Mouse (Mus musculus) R1 (cell line): ENCODE measurements around the gene Cib2.

ENCODE experiments used
- DNase-seq: peaks from one replicate; pipeline ENCODE4 v3.0.0-alpha.2; 2018; ENCODE audit warnings: low read depth, low spot score

The Cib2 gene

DNA sequence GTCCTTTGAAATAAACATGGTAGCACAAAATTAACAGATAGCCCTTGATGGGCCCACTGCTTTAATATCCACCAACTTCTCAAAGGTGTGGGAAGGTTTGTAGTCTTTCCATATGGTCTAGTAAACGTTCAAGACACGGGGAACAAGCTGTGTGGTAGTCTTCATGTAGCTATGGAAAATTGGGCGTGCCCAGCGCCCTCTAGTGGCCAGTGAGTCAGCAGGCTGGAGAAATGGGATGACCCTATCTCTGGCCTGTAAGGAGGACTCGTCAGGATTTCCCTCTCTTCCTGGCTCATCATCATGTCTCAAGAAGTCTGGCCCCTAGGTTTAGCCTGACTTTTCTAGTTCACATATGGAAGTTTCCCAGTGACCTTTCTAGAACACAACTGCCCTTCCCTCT lies 12.5 kb downstream of the Cib2 start:
- DNase-seq: peak; percentile 51

- DNase-seq: no peak
Observed at GRCm38 (mm10) chr9:54544954-54545315, 15.1 kb downstream of the Cib2 start.

DNA sequence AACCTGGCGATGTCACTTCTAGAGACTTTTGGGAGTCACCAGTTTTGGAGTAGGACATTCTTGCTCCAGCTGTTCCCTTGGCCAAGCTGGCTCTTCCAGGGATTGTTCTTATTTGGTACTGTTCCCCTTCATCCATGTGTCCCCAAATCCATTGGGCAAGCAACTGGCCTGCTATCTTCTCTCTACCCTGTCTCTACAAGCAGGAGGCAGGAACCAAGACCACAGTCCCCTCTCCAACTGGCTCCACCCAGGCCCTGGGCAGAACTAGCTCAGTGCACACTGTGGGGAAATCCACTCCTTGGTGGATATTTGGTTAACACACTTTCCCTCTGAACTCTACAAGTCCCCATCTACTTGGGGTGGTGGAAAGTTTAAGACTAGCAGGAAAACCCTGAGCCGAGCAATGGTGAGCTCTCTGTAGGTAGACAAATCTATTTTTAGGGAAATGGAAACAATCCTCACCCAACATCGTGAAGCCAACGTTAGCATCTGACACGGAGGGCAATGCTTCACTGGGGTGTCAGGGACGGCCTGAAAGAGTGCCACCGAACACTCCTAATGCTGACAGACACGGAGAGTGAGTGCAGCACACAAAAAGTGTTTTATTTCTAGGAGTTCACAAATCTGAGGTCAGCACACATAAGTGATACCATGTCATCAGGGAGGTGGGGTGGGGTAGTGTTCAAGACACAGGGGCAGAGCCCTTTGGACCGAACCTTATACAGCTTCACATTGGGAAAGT lies 15.6 kb downstream of the Cib2 start:
- no peak for DNase-seq

GRCm38 (mm10) chr9:54540801-54541200 lies 19.2 kb downstream of the Cib2 start:
- DNase-seq: no peak

DNA sequence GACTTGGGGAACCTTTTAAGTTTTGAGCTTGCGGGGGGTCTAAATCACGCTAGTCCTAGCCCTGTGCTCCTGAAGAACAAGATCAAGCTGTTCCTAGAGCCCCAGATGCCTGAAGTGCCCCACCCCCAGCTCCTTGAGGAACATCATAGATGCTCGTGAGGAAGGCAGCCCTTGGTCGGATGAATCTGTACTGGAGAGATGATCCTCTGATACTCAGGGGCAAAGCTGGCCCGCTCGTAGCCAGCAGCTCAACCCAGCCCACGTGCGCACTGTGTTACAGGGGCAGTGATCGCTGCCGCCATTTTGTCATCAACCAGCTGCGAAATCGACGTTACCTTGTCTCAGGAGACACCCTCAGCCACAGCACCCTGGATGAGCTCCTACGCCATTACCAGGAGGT lies 21.3 kb downstream of the Cib2 start, which contains the start of gene Sh2d7:
Gene Sh2d7 (plus strand): TSS at position 301 of the 400 bp plus-strand sequence.
- no peak for DNase-seq

- DNase-seq: no peak
Observed at GRCm38 (mm10) chr9:54538244-54538643, 21.8 kb downstream of the Cib2 start.

DNA sequence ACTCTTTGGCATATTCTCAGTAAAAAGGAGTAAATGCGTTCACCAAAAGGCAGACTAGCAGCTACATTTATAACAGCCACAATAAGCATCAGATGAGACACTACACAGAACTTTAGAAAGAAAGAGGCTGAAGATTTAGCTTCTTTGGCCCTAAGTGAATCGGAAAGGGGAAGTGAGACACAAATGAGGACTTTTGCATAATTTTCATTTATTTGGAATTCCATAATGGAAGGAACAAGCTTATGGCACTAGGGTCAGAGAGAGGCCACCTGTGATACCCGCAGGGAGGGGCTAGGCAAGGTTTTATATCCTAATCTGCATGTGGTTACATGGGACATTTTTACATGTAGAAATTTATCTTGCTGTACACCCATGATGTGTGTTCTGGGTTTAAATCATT lies 22.5 kb downstream of the Cib2 start:
- DNase-seq: no peak

- DNase-seq: no peak
Observed at GRCm38 (mm10) chr9:54537030-54537429, 23.0 kb downstream of the Cib2 start.

- DNase-seq: no peak
Observed at GRCm38 (mm10) chr9:54536236-54536635, 23.8 kb downstream of the Cib2 start.

- DNase-seq: no peak
Observed at GRCm38 (mm10) chr9:54533975-54534374, 26.0 kb downstream of the Cib2 start.

- no peak for DNase-seq
Observed at GRCm38 (mm10) chr9:54532926-54533325, 27.1 kb downstream of the Cib2 start.

DNA sequence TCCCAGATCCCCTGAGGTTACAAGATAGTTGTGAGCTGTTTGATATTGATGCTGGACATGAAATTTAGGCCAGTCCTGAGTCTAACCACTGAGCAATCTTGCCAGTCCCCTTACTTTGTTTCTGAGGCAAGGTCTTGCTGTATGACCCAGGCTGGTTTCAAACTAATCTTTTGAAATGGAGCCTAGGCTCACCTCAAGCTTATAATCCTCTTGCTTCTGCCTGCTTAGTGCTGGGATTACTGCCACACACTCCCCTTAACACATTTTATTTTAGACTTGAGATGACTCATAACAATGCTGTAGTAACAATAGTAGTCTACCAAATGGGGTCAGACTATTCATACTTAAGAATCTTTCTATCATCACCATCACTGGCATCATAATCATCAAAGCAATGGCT lies 28.6 kb downstream of the Cib2 start:
- DNase-seq: no peak

DNA sequence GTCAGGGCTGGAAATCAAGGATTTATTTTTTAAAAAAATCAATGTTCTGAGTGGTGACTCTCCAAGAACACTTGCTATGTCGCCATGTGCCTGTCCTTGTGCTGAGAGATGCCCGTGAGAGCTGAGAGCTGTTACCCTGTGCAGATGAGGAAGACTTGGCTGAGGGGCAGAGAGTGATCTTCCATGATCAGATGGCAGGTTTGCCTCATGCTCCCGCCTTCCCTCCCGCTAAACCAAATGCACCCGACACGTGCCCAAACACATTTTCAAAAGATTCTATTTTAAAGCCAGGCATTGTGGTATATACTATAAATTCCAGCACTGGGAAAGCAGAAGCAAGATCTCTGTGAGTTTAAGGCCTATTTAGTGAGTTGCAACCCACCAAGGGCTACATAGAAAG lies 29.2 kb downstream of the Cib2 start:
- no peak for DNase-seq

DNA sequence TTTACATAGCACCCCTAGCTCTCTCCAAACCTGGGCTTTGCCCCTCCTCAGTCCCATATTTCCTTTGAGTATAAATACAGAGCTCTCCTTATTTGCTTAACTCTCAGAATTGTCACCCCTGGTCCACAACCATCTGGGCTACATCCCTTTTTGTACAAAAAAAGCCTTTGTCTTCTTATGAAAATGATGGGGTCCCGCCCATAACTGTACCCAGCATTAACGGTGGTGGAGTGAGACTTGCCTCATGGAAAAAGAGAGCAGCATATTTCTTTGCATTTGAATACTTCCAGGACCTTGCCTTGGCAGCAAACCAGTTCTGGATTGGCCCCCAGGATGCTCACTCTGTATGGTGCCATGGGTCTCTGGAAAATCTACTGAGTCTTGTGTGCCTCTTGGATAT lies 30.1 kb downstream of the Cib2 start:
- DNase-seq: no peak

DNA sequence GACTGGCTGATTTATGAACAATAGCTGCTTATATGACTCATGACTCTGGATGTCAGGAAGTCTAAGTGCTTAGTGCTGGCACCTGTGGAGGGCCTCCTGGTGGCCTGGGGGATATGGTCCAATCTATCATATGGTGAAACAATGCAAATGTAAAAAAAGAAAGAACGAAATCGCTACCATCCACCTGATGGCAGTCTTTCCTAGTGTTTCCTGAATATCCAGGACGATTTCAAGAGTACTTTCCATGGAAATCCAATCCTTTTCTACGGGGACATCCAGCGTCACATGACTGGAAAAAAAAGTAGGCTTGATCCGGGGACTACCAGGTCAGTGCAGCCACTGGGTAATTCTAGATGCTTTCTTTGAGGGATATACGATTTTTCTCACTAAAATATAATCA lies 32.3 kb downstream of the Cib2 start:
- DNase-seq: no peak

- no peak for DNase-seq
Observed at GRCm38 (mm10) chr9:54520286-54520685, 39.7 kb downstream of the Cib2 start.

- DNase-seq: no peak
Observed at GRCm38 (mm10) chr9:54518921-54519320, 41.1 kb downstream of the Cib2 start.

- DNase-seq: no peak
Observed at GRCm38 (mm10) chr9:54515991-54516390, 44.0 kb downstream of the Cib2 start.

DNA sequence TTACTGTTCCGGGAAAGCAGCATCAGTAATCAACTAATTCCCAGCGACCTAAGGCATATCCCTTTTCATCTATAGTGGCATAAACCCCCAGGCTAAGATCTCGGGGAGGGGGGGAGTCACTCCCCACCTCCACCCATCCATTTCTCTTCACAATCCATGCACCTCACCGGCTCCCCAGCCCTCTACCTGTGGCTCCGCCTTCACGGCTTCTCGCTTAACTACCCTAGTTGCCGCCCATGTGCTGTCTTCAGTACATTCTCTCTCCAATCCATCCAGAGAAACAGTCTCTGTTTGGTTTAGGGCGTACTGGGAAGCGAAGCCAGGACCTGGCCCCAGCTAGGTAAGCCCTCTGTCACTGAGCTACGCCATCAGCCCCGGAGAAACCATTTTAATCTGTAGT lies 57.1 kb downstream of the Cib2 start:
- no peak for DNase-seq

DNA sequence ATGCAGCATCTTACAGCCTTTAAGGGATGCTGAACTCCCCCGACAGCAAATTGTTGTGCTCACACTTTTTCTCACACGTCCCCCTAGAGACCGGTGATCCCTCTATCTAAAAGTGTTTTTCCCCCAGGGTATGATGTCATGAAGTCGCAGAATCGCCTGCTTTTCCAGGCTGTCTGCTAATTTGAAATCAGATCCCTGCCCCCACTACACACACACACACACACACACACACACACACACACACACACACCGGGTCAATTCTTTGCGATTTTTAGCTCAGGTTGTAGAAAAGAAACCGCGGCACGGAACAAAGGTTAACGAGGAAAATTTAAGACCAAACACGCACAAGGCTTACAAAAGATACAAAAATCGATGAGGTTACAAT lies 57.9 kb downstream of the Cib2 start:
- no peak for DNase-seq

GRCm38 (mm10) chr9:54501453-54502110 lies 58.4 kb downstream of the Cib2 start, which contains the start of gene Dmxl2:
Dmxl2 (minus strand) TSS chr9:54501626.
- DNase-seq: peak; percentile 90

DNA sequence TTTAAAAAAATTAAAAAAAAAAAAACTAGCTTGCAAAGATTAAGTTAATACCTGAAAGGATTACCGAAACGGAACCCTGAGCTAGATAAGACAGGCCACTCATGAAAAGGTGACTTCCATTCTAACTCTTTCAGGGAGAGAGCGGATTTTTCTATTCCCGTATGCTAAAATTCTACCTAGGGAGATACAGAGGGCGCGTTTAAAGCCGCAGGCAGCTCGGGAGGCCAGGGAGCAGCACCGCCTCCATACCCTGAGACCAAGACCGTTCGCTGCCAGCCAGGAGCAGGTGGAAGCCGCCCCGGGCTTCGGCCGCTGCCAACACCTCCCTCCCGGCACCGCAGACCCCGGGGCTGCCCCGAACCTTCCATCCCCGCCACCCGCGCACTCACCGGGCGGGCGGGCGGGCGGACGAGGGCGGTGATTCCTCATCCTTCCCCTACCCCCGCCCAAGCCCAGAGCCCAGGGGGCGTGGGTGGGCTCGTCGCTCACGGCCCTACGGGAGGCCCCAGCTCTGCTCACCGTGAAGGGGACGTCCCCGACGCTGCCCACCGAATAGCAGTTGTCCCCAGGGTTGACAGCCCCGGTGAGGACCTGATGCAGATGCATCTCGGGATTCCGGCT lies 59.1 kb downstream of the Cib2 start:
- peak; percentile 51 for DNase-seq

- no peak for DNase-seq
Observed at GRCm38 (mm10) chr9:54499791-54500190, 60.2 kb downstream of the Cib2 start.
